Mouse (Mus musculus): ENCODE data around the gene Nanos3.

The Nanos3 gene

GRCm38 (mm10) chr8:84185117-84185516, at the start of gene Nanos3:
Nanos3 (minus strand) TSS chr8:84185217.
- DNase-seq: no peak

- DNase-seq: no peak
These were observed 48.0 kb upstream of the Nanos3 start for GRCm38 (mm10) chr8:84233055-84233454.

- no peak for DNase-seq
These were observed 45.7 kb upstream of the Nanos3 start for GRCm38 (mm10) chr8:84230735-84231134.

- DNase-seq: no peak
These were observed 38.5 kb upstream of the Nanos3 start for GRCm38 (mm10) chr8:84223322-84224029.

- no peak for DNase-seq
These were observed 37.6 kb upstream of the Nanos3 start for GRCm38 (mm10) chr8:84222566-84223165.

GRCm38 (mm10) chr8:84220105-84220504, 35.1 kb upstream of the Nanos3 start:
- DNase-seq: no peak

- no peak for DNase-seq
These were observed 33.1 kb upstream of the Nanos3 start for GRCm38 (mm10) chr8:84218143-84218542.

- no peak for DNase-seq
These were observed 32.2 kb upstream of the Nanos3 start for GRCm38 (mm10) chr8:84217206-84217605.

GRCm38 (mm10) chr8:84213277-84213676, 28.3 kb upstream of the Nanos3 start:
- no peak for DNase-seq

- no peak for DNase-seq
These were observed 27.0 kb upstream of the Nanos3 start for GRCm38 (mm10) chr8:84211881-84212563.

GRCm38 (mm10) chr8:84211202-84211601, 26.2 kb upstream of the Nanos3 start:
- DNase-seq: no peak

GRCm38 (mm10) chr8:84210167-84210791, 25.3 kb upstream of the Nanos3 start:
- DNase-seq: peak; percentile 84

GRCm38 (mm10) chr8:84208381-84209380, 23.7 kb upstream of the Nanos3 start:
- peak; percentile 39 for DNase-seq

GRCm38 (mm10) chr8:84207811-84208210, 22.8 kb upstream of the Nanos3 start:
- peak; percentile 59 for DNase-seq

- no peak for DNase-seq
These were observed 21.6 kb upstream of the Nanos3 start for GRCm38 (mm10) chr8:84206666-84207065.

- no peak for DNase-seq
These were observed 20.1 kb upstream of the Nanos3 start for GRCm38 (mm10) chr8:84205073-84205472.

GRCm38 (mm10) chr8:84203975-84204772, 19.2 kb upstream of the Nanos3 start:
- peak; percentile 77 for DNase-seq

GRCm38 (mm10) chr8:84202938-84203917, 18.2 kb upstream of the Nanos3 start:
- peak; percentile 86 for DNase-seq

- DNase-seq: peak; percentile 52
These were observed 17.4 kb upstream of the Nanos3 start for GRCm38 (mm10) chr8:84202466-84202865.

All from kidney, adult 18-20 months (tissue).